Mouse (Mus musculus) heart, adult 2 months (tissue): ENCODE measurements around the gene Mrps27. TPM values are rescaled to one million over a fixed set of nuclear protein-coding genes. Genes with fewer than 3 reads are reported as not detected.

Experiments
- DNase-seq, 2 experiments: peaks; one replicate each; pipeline ENCODE4 v3.0.0; 2021
- H3K27ac ChIP-seq: fragments of 200-600 bp; 2 replicates; pipeline ENCODE4 v1.8.1; 2022
- H3K27me3 ChIP-seq: fragments of 200-500 bp; 2 replicates; pipeline ENCODE4 v1.6.1; 2012; ENCODE audit warnings: mild to moderate bottlenecking, low read length, inconsistent platforms, mixed read lengths; ENCODE audit not compliant: control insufficient read depth, insufficient read depth
- H3K36me3 ChIP-seq: fragments of 200-500 bp; 2 replicates; pipeline ENCODE4 v1.6.1; 2012; ENCODE audit warnings: low read length, inconsistent platforms; ENCODE audit not compliant: control insufficient read depth, insufficient read depth
- H3K4me1 ChIP-seq: fragments of 200-500 bp; 2 replicates; pipeline ENCODE4 v1.6.1; 2011; ENCODE audit warnings: low read length; ENCODE audit not compliant: control insufficient read depth, insufficient read depth
- H3K4me3 ChIP-seq: fragments of 200-600 bp; 2 replicates; pipeline ENCODE4 v1.8.1; 2022
- H3K79me2 ChIP-seq: fragments of 200-500 bp; replicated peaks from 2 replicates; pipeline ENCODE4 v1.6.1; 2012; ENCODE audit warnings: mild to moderate bottlenecking, inconsistent platforms, low read length, moderate library complexity, mixed read lengths; ENCODE audit not compliant: control insufficient read depth, insufficient read depth
- H3K9ac ChIP-seq: fragments of 200-500 bp; 2 replicates; pipeline ENCODE4 v1.6.1; 2012; ENCODE audit warnings: low read depth, mild to moderate bottlenecking, control low read depth, inconsistent platforms, low read length, mixed read lengths
- CTCF ChIP-seq: fragments of 200-600 bp; IDR thresholded peaks from 2 replicates; pipeline ENCODE4 v1.8.1; 2022; ENCODE audit warnings: antibody characterized with exemption, mild to moderate bottlenecking, moderate library complexity
- EP300 ChIP-seq: fragments of 200-500 bp; IDR thresholded peaks from 2 replicates; pipeline ENCODE4 v1.6.1; 2011; ENCODE audit warnings: low read depth, low read length, control low read depth; ENCODE audit not compliant: insufficient read depth
- POLR2A ChIP-seq: fragments of 200-500 bp; IDR thresholded peaks from 2 replicates; pipeline ENCODE4 v1.6.1; 2011; ENCODE audit warnings: mild to moderate bottlenecking, low read depth, low read length, control low read depth; ENCODE audit not compliant: insufficient read depth
- WGBS: fragments of 180-500 bp; shearing (Covaris S2); methylation state at CpG from one replicate; pipeline ENCODE4 v1.1.7; 2018; 5-methylcytosine and 5-hydroxymethylcytosine counted together
- intact Hi-C: fragments of 180-260 bp; cut with DNase I; formaldehyde crosslinking; loops from one replicate; pipeline ENCODE4 v1.15.1; 2025
- polyA plus RNA-seq: library from polyadenylated mRNA; depleted of rRNA; stranded (reverse); fragments of >200 nt; gene quantifications from 2 replicates; pipeline ENCODE4 v1.2.3, GENCODE M21; 2012
- total RNA-seq, 2 experiments: library from RNA; stranded (reverse); gene quantifications; 2 replicates each; pipeline ENCODE4 v1.2.3; 2021

Gene Mrps27
- total and polyA plus RNA-seq, 3 experiments: 39.3 to 48.0 (median 40.8) TPM

DNA sequence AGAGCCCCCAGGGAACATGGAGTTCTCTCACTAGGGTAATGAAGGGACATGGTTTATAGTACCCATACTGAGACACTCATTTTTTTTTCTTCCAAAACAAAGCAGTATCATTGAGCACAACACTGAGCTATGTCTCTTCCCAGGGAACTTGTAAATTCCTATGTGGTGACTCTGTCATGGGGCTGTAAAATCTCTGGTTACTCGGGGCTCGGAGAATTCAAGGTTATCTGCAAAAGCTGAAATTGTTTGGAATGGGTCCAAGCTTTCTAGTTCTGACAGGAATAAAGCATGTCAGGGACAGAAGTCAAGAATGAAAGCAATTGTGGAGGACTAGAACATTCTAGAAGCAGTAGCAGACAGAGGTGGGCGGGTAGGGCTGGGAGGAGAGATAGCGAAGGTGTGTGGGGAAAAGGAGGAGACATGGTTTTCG, 36.6 kb upstream of the Mrps27 start:
- no peak for DNase-seq
- Histone ChIP-seq H3K27ac (peak overlapping the region; percentile 62), H3K4me1 (peaks cover 13% of the 10 kb centered on the region), H3K36me3 (peaks cover 2% of the 10 kb centered on the region), H3K4me3 (no peak overlapping the region), H3K79me2 (no peaks in the 10 kb centered on the region), H3K27me3 (no peaks in the 10 kb centered on the region), H3K9ac (no peak overlapping the region)
- TF ChIP-seq POLR2A (no peak), EP300 (peak; percentile 74), CTCF (no peak)
- intact Hi-C loops: no loop called here
- WGBS: 25% methylated on average over 5 of the region's 5 CpGs

GRCm38 (mm10) chr13:99308393-99308792, 36.2 kb upstream of the Mrps27 start:
- TF ChIP-seq EP300 (no peak), POLR2A (no peak), CTCF (no peak)
- no peak overlapping the region for H3K4me3 ChIP-seq
- peak overlapping the region; percentile 62 for H3K27ac ChIP-seq
- peaks cover 13% of the 10 kb centered on the region for H3K4me1 ChIP-seq
- 55% methylated on average over 8 of the region's 8 CpGs for WGBS
- H3K9ac ChIP-seq: no peak overlapping the region
- no peaks in the 10 kb centered on the region for H3K79me2 ChIP-seq
- DNase-seq: peak in 1 of 2 experiments; percentile 46
- H3K36me3 ChIP-seq: peaks cover 2% of the 10 kb centered on the region
- no peaks in the 10 kb centered on the region for H3K27me3 ChIP-seq
- intact Hi-C loops: no loop called here

GRCm38 (mm10) chr13:99314098-99314497, 30.5 kb upstream of the Mrps27 start:
- no peak for DNase-seq
- H3K27me3 ChIP-seq: no peaks in the 10 kb centered on the region
- H3K79me2 ChIP-seq: no peaks in the 10 kb centered on the region
- intact Hi-C loops: no loop called here
- 80% methylated on average over 5 of the region's 5 CpGs for WGBS
- H3K27ac ChIP-seq: no peak overlapping the region
- H3K4me3 ChIP-seq: no peak overlapping the region
- TF ChIP-seq EP300 (no peak), POLR2A (no peak), CTCF (no peak)
- H3K36me3 ChIP-seq: no peaks in the 10 kb centered on the region
- H3K4me1 ChIP-seq: no peaks in the 10 kb centered on the region
- no peak overlapping the region for H3K9ac ChIP-seq

GRCm38 (mm10) chr13:99314657-99315181, 29.9 kb upstream of the Mrps27 start:
- Histone ChIP-seq H3K79me2 (no peaks in the 10 kb centered on the region), H3K27me3 (no peaks in the 10 kb centered on the region), H3K27ac (no peak overlapping the region), H3K4me3 (no peak overlapping the region), H3K36me3 (no peaks in the 10 kb centered on the region), H3K9ac (no peak overlapping the region), H3K4me1 (no peaks in the 10 kb centered on the region)
- DNase-seq: no peak
- TF ChIP-seq EP300: no peak
- TF ChIP-seq POLR2A: no peak
- TF ChIP-seq CTCF: no peak
- 83% methylated on average over 15 of the region's 15 CpGs for WGBS
- intact Hi-C loops: loop anchor here (5.0 kb wide), 2 partner anchors 57 to 447 kb away; no protein-coding TSS in a partner anchor

DNA sequence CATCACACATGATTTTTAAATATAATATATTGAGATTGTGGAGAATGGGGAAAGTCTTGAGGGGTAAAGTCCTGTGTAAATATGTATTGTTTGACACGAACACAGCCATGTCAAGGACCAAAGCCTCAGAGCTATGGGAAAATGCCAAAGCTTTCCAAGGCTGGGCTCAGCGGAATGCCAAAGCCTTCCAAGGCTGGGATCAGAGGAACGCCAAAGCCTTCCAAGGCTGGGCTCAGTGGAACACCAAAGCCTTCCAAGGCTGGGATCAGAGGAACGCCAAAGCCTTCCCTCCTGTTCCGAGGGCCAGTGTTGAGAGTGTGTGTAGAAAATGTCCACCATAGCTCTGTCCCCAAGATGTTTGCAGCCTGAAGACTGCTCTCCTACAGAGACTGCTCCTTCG, 28.2 kb upstream of the Mrps27 start:
- Histone ChIP-seq H3K4me3 (no peak overlapping the region), H3K27ac (peak overlapping the region; percentile 2; the same call in 1 of the 2 replicates), H3K4me1 (no peaks in the 10 kb centered on the region), H3K27me3 (no peaks in the 10 kb centered on the region), H3K9ac (no peak overlapping the region), H3K36me3 (no peaks in the 10 kb centered on the region), H3K79me2 (no peaks in the 10 kb centered on the region)
- TF ChIP-seq CTCF: no peak
- TF ChIP-seq POLR2A: no peak
- no peak for TF ChIP-seq EP300
- DNase-seq: no peak
- intact Hi-C loops: loop anchor here (2.0 to 5.0 kb wide), 4 partner anchors 59 to 449 kb away; no protein-coding TSS in a partner anchor
- 77% methylated on average over 6 of the region's 6 CpGs for WGBS

DNA sequence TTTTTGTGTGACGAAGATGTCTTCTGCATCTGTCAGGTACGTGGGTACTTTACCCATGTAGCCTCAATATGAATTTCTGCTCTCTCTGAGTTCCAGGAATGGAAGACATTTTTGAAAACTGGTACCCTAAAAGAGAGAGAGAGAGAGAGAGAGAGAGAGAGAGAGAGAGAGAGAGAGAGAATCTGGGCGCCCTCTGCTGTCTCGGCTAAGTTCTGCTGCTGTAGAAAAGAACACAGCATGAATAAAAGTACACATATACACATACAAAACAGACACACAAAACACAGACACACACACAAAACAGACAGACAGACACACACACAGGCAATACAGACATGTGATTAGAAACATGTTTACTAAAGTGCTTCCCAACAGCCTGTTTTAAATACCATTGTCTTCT, 27.5 kb upstream of the Mrps27 start:
- intact Hi-C loops: loop anchor here (1.0 to 5.0 kb wide), 5 partner anchors 60 to 450 kb away; no protein-coding TSS in a partner anchor

More for the DNA sequence above, 27.5 kb upstream of the Mrps27 start:
- DNase-seq: peak; percentile 32 to 70
- no peaks in the 10 kb centered on the region for H3K27me3 ChIP-seq
- H3K4me1 ChIP-seq: no peaks in the 10 kb centered on the region
- H3K4me3 ChIP-seq: no peak overlapping the region
- H3K27ac ChIP-seq: peak overlapping the region; percentile 2; the same call in 1 of the 2 replicates
- TF ChIP-seq CTCF (peak; percentile 80), EP300 (no peak)
- no peaks in the 10 kb centered on the region for H3K79me2 ChIP-seq
- 46% methylated on average over 4 of the region's 4 CpGs for WGBS
- no peaks in the 10 kb centered on the region for H3K36me3 ChIP-seq
- H3K9ac ChIP-seq: no peak overlapping the region
